Mouse (Mus musculus) cerebral cortex, adult 2 months (tissue): ENCODE results near the gene Trim15.

Experiments
- WGBS: fragments of 180-500 bp; shearing (Covaris S2); methylation state at CpG from one replicate; pipeline ENCODE4 v1.1.7; 2018; 5-methylcytosine and 5-hydroxymethylcytosine counted together

Trim15 gene

GRCm38 (mm10) chr17:36866719-36867527 is at the start of gene Trim15:
Trim15 (minus strand) TSS chr17:36867210.
- WGBS: 12% methylated on average over 29 of the region's 29 CpGs

- 13% methylated on average over 9 of the region's 9 CpGs for WGBS
Observed at GRCm38 (mm10) chr17:36915076-36915475, 48.1 kb upstream of the Trim15 start.

DNA sequence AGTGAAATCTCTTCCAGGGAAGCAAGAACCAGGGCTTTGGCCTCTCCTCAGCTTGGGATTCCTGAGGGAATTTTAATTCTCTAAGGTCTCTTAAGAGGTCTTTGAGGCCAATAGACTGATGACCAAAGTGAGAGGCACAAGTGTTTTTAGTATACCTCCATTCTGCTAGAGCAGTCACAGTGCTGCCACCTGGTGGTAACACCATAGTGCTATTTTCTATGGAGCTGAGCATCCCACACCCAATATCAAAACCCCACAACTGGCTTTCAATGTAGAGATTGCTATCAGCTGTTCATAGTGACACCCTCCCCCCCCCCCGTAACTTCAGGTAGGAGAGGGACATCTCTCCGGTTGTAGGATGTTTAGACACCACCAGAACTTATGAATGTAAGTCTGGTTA is 47.1 kb upstream of the Trim15 start:
- WGBS: 10% methylated on average over 2 of the region's 2 CpGs

DNA sequence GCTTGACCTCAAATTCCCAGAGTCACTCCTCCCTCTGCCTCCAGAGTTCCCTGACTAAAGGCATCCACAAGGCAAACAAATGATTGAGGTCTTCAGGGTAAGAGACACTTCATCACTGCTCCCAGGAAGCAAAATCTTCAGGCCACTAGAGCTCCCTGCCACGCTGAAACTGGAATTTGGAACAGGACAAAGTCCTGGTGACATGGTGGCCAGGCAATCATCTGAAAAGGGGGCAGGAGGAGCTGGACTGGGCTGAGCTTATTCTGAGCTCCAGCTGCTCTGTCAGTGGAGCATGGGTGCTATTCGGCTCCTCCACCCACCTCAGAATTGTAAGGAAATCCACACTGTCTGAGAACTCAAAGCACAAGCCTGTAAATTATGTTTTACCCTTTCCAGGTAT is 45.0 kb upstream of the Trim15 start:
- WGBS: 70% methylated on average over 2 of the region's 2 CpGs

DNA sequence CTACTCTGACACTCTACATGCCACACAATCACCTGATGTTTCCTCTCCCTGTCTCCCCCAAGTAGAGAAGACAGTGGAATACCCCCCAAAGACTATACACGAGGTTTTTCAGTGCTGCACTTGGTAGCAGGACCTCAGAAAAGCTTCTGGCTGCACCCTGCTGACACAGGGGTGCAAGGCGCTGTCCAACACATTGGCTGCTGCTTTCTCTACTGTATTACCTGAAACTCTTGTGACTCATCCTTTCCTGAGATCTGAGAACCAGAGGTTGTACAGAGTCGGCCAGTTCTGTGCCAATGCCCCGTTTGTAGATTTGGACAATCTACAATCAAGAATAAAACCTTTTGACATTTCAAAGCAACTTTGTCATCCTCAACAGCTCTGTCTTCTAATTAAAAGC is 42.8 kb upstream of the Trim15 start:
- 78% methylated on average over 4 of the region's 4 CpGs for WGBS

DNA sequence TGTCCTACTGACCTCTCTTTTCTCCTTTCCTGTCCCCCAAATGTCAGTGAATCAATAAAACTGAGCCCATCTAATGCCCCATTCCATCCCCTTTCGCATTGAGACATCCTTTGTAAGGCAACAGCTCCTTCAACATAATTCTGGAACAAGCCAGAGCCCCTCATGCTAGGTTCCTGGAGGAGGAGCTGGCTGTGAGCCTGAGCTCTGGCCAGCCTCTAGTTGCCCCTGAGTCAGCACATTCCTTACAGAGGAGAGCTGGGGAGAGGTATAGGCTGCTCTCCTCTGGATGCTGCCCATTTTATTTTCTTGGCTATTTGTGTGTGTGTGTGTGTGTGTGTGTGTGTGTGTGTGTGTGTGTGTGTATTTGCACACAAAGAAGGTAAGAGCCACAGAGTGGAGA is 41.2 kb upstream of the Trim15 start:
- WGBS: 59% methylated on average over 1 of the region's 1 CpGs

GRCm38 (mm10) chr17:36903651-36904050 is 36.6 kb upstream of the Trim15 start:
- WGBS: 62% methylated on average over 3 of the region's 3 CpGs

DNA sequence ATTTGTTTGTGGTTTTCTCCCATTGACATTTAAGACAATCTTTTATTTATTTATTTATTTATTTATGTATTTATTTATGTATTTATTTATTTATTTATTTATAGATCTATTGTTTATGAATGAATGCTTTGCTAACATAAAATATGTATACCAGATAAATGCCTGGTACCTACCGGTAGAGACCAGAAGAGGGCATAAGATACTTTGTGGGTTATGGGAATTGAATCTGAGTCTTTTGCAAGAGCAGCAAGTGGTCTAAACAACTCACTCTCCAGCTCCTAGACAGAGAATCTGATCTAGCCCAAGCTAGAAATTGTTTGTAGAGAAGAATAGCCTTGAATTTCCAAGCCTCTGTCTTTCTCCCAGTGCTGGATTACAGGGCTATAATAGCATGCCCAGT is 33.7 kb upstream of the Trim15 start:
- 33% methylated on average over 1 of the region's 1 CpGs for WGBS

- 46% methylated on average over 5 of the region's 5 CpGs for WGBS
Observed at GRCm38 (mm10) chr17:36900001-36900400, 33.0 kb upstream of the Trim15 start.

GRCm38 (mm10) chr17:36899376-36899775 is 32.4 kb upstream of the Trim15 start:
- WGBS: 87% methylated on average over 4 of the region's 4 CpGs

DNA sequence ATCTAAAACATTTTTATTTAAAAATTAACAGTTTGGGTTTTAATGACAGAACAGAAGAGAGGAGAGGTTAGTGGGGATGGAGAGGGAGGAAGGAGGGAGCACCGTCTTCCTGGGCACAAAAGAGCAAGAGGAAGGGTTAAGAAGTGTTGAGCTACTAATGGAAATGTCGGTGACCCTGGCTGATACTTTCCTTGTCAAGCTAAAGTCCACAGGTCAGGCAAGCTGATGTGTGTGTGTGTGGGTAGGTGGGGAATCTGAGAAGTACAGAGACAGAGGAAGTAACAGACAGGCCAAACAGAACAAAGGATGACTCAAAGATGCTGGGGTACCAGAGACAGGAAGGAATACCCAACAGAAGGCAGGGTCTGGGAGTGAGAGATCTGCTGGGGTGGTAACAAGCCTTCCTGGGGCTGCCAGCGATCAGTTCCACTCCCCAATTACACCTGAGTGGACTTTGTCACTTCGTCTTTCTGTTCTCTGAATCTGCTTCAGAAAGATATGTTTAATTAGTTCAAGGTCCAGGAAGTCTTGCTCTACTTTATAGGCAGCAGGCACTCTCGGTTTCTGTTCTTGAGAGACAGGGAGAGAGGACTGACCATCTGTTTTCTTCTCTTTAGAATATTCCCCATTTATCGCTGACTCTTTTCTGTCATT is 30.7 kb upstream of the Trim15 start, which contains the start of gene Trim31:
Gene Trim31 (plus strand): TSS at position 567 of the 654 bp plus-strand sequence.
- 80% methylated on average over 6 of the region's 6 CpGs for WGBS

GRCm38 (mm10) chr17:36896583-36896982 is 29.6 kb upstream of the Trim15 start:
- 72% methylated on average over 1 of the region's 1 CpGs for WGBS

DNA sequence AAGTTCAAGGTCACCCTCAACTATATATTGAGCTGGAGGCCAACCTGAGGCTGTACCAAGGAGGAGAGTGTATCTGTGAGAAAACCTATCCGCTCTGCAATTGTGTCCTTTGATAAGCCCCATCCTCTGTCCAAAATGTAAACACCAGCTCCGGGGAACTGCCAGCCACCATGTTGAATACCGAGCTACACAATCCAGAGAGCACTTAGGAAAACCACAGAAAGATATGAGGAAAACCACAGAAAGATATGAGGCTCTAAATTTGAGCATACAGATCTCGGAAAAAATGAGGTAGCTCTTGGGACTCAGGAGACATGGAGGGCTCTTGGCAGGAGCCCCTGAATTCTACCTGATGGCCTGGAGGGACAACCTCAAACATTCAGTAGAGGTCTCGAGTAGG is 26.4 kb upstream of the Trim15 start:
- 82% methylated on average over 5 of the region's 5 CpGs for WGBS

GRCm38 (mm10) chr17:36892362-36892761 is 25.4 kb upstream of the Trim15 start:
- 0% methylated on average over 2 of the region's 2 CpGs for WGBS

DNA sequence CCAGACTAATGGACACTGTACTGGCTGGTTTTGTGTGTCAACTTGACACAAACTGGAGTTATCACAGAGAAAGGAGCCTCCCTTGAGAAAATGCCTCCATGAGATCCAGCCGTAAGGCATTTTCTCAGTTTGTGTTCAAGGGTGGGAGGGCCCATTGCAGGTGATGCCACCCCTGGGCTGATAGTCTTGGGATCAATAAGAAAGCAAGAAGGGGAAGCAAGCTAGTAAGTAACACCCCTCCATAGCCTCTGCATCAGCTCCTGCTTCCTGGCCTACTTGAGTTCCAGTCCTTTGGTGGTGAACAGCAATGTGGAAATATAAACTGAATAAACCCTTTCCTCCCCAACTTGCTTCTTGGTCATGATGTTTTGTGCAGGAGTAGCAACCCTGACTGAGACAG is 24.5 kb upstream of the Trim15 start:
- WGBS: 91% methylated on average over 1 of the region's 1 CpGs

DNA sequence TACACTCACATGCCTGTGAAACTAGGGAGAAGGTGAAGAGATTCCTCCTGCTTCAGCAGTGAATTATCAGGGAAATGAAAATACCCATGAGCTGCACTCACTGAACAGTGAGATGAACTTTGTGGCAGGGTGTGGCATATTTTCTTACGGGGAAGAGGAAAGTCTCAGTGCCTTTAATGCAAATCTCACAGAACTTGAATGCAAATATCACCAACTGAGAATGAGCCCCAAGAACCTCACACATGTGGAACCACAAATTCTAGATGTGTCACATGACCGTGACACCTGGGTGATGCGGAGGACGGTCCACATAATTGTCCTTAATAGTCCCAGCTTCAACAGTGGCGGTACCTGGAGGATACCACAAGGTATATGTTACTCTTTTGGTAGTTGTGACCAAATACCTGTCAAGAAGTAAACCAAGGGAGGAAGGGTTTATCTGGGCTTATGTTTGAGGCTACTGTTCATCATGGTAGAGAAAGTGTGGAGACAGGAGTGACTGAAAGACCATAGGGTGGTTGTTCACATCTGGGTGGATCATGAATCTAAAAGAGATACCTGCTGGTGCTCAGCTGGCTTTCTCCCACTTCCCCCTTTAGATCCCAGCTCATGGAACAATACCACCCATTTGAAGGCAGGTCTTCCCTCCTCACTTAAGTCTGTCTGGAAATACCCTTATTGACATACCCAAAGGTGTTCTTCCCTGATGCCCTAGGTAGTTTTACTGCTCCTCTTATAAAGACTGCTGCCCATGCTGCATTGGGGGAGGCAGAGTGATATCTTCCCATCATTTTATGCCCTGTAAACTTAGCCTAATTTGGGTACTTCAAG is 23.3 kb upstream of the Trim15 start, which contains the start of gene Trim40:
Gene Trim40 (minus strand): TSS at position 51 of the 831 bp plus-strand sequence.
- WGBS: 90% methylated on average over 5 of the region's 5 CpGs

GRCm38 (mm10) chr17:36885132-36885790 is 18.3 kb upstream of the Trim15 start:
- WGBS: 93% methylated on average over 12 of the region's 12 CpGs

- WGBS: 64% methylated on average over 2 of the region's 2 CpGs
Observed at GRCm38 (mm10) chr17:36883350-36883749, 16.3 kb upstream of the Trim15 start.

DNA sequence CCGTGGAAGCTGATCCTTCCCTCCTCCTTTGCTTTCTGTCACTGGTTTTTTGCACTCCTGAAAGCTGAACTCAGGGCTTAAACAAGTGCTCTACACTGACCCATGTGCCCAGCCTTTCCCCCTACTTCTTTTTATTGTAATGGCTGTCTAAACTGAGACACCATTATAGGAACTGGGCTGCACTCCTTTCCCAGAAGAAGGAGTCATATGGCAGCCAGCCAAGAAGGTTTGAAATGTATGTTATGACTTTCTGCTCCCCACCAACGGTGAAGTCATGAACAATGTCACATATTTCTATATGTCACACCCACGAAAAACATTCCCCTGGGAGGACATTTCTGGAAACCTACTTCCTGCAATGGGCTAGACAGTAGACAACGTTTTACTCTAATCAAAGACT is 7.6 kb upstream of the Trim15 start:
- WGBS: 65% methylated on average over 4 of the region's 4 CpGs

- WGBS: 70% methylated on average over 25 of the region's 25 CpGs
Observed at GRCm38 (mm10) chr17:36869955-36870810, 3.2 kb upstream of the Trim15 start.
